Mouse (Mus musculus): ENCODE data around the gene Ctsz. TPM values are rescaled to one million over a fixed set of nuclear protein-coding genes. Genes with fewer than 3 reads are reported as not detected.

Ctsz gene
- polyA plus RNA-seq (2015; fragmentation: Nextera tagmentation; extraction: Ambion mirVana), result 226 and 260 TPM in 2 replicates

DNA sequence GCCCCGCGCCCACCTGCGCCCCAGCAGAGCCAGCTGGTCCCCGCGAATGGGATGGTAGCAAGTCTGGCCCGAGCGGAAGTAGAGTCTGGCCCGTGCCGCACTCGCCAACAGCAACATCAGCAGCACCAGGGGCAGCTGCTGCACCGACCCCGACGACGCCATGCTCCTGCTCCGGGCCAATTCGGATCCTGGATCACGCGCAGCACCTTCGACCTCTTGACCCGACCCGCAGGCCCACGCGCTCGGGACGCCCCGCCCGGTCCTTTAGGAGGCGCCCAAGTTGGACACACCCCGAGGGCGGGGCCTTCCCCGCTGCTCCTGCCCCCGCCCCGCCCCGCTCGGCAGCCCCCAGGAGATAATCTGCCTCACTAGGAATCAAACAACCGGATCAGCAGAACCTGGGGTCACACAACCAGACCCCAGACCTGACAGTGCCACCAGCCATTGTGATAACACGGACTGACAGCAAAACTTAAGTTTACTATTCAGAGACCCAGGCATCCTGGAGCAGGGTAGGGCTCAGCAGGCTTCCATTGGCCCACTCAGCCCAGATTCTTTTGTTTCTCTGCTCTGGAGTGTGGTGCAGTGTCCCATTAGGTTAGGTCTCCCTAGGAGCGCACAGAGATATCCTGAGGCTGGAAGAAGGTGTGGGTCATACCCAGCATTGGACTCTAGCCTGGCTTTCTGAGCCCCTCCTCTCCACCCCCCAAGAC lies at the start of gene Ctsz:
Gene Ctsz, minus strand, starts transcription at position 303 of the 713 bp plus-strand sequence.
- WGBS, result 2% methylated on average over 38 of the region's 38 CpGs
- H3K9ac ChIP-seq, result peak within 1 kb of the TSS; percentile 40
- H3K9me3 ChIP-seq, result no peaks in the 10 kb centered on the region
- H3K27ac ChIP-seq, result peak within 1 kb of the TSS; percentile 59
- H3K4me2 ChIP-seq, result peak within 1 kb of the TSS; percentile 81
- peak; percentile 61 for ATAC-seq (ENCODE audit: insufficient number of reproducible peaks, low FRiP score, low TSS enrichment, low read depth)
- peaks cover 14% of the 10 kb centered on the region; the same call in 1 of the 2 replicates for H3K36me3 ChIP-seq
- peak within 1 kb of the TSS; percentile 66 for H3K4me3 ChIP-seq
- peaks cover 40% of the 10 kb centered on the region for H3K4me1 ChIP-seq
- H3K27me3 ChIP-seq, result no peaks in the 10 kb centered on the region

DNA sequence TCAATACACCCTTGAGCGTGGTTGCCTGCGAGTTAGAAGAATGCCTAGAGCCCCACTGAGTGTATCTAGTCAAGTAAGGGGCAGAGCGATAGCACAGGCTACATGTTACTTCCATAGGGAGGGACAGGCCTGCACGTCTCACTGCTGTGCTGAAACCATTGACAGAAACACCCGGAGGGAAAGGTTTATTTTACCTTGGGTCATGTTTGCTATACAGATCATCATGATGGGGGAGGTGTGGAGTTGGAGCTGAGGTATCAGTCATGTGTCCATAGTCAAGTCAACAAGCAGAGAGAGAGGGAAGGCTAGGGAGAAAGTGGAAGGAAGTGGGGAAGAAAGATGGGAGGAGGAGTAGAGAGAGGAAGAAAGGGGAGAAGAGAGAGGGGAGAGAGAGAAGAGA lies 48.2 kb upstream of the Ctsz start:
- Histone ChIP-seq H3K4me1 (no peaks in the 10 kb centered on the region), H3K27me3 (no peaks in the 10 kb centered on the region), H3K27ac (no peak overlapping the region), H3K36me3 (no peaks in the 10 kb centered on the region), H3K9ac (no peak overlapping the region), H3K9me3 (no peaks in the 10 kb centered on the region), H3K4me2 (no peak overlapping the region), H3K4me3 (no peak overlapping the region)
- 85% methylated on average over 5 of the region's 5 CpGs for WGBS
- ATAC-seq (ENCODE audit: insufficient number of reproducible peaks, low FRiP score, low TSS enrichment, low read depth), result no peak

DNA sequence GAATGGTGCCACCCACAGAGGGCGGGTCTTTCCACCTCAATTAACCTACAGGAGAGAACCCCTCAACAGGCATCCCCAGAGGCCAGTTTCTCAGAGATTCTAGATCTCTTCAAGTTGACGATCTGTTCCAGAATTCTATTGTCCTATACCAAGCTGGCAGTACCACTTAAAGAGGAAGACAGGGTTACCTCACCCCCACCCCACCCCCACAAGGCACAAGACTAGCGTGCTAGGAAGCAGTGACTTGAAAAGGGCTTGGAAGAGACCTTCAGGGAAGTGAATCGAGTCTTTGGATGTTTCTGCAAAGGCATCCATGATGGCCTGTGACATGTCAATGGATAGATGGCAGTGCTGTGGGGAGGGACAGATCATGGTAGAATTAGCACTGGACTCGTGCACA lies 39.9 kb upstream of the Ctsz start:
- Histone ChIP-seq H3K4me2 (no peak overlapping the region), H3K4me3 (no peak overlapping the region), H3K9ac (no peak overlapping the region), H3K27ac (no peak overlapping the region), H3K4me1 (0 out of 2 replicates have a peak, but pooled peaks cover under 1% of the 10 kb centered on the region), H3K36me3 (no peaks in the 10 kb centered on the region), H3K27me3 (no peaks in the 10 kb centered on the region), H3K9me3 (no peaks in the 10 kb centered on the region)
- ATAC-seq (ENCODE audit: insufficient number of reproducible peaks, low FRiP score, low TSS enrichment, low read depth), result no peak
- 77% methylated on average over 5 of the region's 5 CpGs for WGBS

DNA sequence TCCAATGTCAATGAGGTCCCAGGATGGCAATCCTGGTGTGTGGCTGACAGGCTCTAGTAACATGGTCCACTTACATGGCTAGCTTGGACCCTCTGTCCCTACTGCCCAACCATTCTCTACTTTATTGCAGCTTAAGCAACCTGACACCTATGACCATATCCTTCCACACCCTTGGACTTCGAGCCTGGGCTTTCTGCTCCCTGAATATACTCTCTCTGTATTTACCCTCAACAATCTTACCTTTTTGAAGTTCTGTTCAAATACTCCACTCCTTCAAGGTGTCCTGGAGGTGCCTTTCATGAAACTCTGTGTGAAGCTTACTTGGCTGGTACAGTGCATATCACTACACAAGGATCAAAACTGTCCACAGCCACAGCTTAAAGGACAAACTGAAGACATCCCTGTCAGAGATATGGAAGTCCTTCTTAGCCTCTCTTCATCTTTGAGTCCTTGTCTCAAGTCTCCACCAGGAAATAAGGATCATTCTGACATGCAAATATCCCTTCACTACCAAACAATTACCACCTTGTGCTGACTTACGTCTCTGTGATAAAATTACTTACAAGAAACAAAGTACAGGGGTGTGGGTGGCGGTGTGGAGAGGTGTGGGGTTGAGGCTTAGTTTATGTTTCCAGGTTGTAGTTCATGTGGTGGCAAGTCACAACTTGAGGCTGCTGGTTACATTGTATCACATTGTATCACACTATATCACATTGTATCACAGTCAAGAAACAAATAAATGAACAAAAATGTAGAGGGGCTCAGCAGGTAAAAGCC lies 38.9 kb upstream of the Ctsz start:
- H3K4me1 ChIP-seq, result peaks cover 6% of the 10 kb centered on the region; the same call in 1 of the 2 replicates
- 67% methylated on average over 3 of the region's 3 CpGs for WGBS
- no peak overlapping the region for H3K4me3 ChIP-seq
- no peaks in the 10 kb centered on the region for H3K27me3 ChIP-seq
- H3K9me3 ChIP-seq, result no peaks in the 10 kb centered on the region
- H3K4me2 ChIP-seq, result no peak overlapping the region
- no peak overlapping the region for H3K27ac ChIP-seq
- no peak overlapping the region for H3K9ac ChIP-seq
- no peak for ATAC-seq (ENCODE audit: insufficient number of reproducible peaks, low FRiP score, low TSS enrichment, low read depth)
- H3K36me3 ChIP-seq, result no peaks in the 10 kb centered on the region

DNA sequence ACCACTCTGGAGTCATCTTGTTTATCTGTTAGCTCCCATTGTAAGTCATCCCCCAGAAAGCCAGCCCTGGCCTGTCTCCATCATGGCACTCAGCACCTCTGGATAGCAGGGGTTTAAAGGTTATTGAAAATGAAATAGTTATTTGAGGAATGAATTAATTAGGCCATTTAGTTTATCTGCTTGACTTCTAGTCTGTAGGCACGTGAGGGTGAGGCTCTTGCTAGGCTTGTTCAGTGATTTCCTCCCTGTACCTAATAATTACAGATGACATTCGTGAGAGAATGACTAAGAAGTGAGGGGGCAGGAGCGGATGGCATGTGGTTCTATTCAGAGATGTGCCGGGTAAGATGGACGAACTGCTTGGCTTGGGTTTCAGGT lies 34.7 kb upstream of the Ctsz start:
- 62% methylated on average over 5 of the region's 5 CpGs for WGBS
- Histone ChIP-seq H3K9me3 (no peaks in the 10 kb centered on the region), H3K4me3 (peak overlapping the region; percentile 76), H3K27ac (peak overlapping the region; percentile 81; the same call in 1 of the 2 replicates), H3K4me2 (peak overlapping the region; percentile 73), H3K27me3 (no peaks in the 10 kb centered on the region), H3K4me1 (peaks cover 23% of the 10 kb centered on the region; the same call in 1 of the 2 replicates), H3K9ac (no peak overlapping the region), H3K36me3 (peaks cover 16% of the 10 kb centered on the region)
- ATAC-seq (ENCODE audit: insufficient number of reproducible peaks, low FRiP score, low TSS enrichment, low read depth), result no peak

DNA sequence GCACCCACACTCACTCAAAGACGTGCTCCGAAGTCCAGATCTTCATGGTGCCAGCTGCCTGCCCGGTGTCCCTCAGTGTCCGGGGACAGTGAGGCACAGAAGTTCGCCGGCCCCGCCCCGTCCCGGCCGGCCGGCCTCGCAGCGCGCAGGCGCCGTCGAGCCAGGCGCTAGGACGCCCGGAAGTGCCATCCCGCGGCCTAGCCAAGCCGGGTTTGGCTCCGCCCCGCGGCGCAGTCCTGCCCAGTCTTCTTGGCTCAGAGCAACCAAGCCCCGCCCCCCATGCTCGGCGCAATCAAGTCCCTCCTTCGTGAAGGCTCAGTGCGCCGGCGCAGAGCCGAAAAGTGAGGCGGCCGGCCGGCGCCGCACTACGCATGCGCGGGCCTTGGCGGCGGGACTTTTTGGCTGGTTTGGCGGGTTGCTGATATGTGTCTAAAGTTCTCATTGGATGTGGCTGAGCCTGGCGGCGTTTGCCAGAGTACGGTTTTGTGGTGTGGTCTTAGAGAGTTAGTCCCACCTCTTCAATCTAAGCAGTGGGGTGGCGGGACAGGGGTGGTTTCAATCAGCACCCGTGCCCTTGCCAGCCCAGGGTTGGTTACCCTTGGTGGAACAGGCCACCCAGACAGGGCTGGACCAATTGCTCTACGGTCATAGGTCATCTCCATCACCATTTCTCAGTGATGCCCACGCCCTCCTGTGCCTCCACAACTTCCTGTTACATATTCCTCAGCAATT lies 34.1 kb upstream of the Ctsz start, which contains the start of gene Prelid3b:
Gene Prelid3b, minus strand, starts transcription at position 264 of the 732 bp plus-strand sequence.
- Histone ChIP-seq H3K4me2 (peak within 1 kb of the TSS; percentile 73), H3K36me3 (peaks cover 21% of the 10 kb centered on the region), H3K9me3 (no peaks in the 10 kb centered on the region), H3K27ac (peak within 1 kb of the TSS; percentile 81), H3K27me3 (no peaks in the 10 kb centered on the region), H3K4me3 (peak within 1 kb of the TSS; percentile 76), H3K9ac (peak within 1 kb of the TSS; percentile 86), H3K4me1 (peaks cover 23% of the 10 kb centered on the region; the same call in 1 of the 2 replicates)
- WGBS, result 1% methylated on average over 53 of the region's 53 CpGs
- ATAC-seq (ENCODE audit: insufficient number of reproducible peaks, low FRiP score, low TSS enrichment, low read depth), result peak; percentile 97

DNA sequence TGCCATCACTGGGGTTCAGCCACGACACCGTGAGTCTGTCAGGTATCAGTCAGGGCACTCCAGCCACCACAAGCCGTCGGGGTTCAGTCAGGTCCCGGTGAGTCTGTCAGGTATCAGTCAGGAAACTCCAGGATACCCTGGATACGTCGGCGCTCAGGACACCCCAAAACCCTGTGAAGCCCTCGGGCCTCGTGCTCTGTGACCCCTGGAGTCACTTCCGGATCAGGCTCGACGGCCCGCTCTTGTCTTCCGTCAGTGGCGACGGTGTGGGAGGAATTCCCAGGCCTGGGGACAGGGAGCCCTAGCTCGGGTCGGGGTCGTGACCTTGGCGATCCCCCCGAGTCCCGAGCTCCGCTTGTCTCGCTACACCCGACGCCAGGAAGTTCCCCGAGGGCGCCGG lies 33.6 kb upstream of the Ctsz start:
- Histone ChIP-seq H3K4me3 (peak overlapping the region; percentile 76), H3K36me3 (peaks cover 25% of the 10 kb centered on the region), H3K4me2 (peak overlapping the region; percentile 73), H3K9ac (peak overlapping the region; percentile 86), H3K4me1 (peaks cover 23% of the 10 kb centered on the region; the same call in 1 of the 2 replicates), H3K27me3 (no peaks in the 10 kb centered on the region), H3K27ac (peak overlapping the region; percentile 77), H3K9me3 (no peaks in the 10 kb centered on the region)
- peak; percentile 40 for ATAC-seq (ENCODE audit: insufficient number of reproducible peaks, low FRiP score, low TSS enrichment, low read depth)
- WGBS, result 8% methylated on average over 30 of the region's 30 CpGs

DNA sequence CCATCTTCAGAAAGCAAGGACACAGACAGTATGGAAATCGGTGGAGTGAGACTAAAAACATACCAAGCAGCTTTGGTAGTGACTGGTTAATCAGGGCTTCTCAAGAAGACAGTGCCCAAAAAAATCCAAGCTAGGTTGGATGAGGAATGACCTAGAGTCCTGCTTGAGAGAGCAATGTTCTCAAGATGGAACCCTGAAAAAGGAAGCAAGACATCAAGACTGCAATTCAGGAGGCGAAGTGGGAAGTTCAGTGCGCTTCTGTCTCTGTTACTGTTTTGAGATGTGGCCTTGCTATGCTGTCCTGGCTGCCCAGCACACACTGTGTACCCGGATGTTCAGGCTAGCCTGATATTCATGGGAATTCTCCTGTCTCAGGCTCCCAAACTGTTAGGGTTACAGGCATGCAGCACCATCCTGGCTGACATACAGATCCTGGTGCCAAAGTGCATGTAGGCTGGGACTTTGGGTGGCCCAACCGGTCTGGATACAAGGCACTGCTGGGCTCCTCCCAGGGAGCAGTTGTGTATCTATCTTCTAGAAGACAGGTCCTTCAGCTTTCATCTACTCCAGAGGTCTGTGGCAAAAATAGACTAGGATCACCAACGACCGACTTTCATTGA lies 32.1 kb upstream of the Ctsz start:
- no peak for ATAC-seq (ENCODE audit: insufficient number of reproducible peaks, low FRiP score, low TSS enrichment, low read depth)
- H3K27ac ChIP-seq, result no peak overlapping the region
- H3K36me3 ChIP-seq, result peaks cover 35% of the 10 kb centered on the region

DNA sequence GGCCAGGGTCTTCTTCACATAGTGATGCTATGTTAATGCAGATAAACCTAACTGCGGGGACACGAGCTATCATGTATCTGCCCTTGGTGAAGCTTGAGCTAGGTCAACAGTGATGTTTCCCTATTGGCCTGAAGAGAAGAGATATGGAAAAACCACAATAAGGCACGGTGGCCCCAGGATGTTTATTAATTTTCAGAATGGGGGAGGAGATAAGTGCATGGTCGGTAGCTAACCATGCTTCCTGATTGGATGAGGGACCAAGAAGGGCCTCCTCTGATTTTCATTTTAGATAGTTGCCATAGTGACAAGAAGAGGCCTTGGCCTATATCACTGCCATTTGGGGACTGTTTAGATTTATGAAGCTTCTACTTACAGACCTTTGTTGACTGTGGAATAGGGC lies 31.5 kb upstream of the Ctsz start:
- Histone ChIP-seq H3K4me1 (peaks cover 23% of the 10 kb centered on the region; the same call in 1 of the 2 replicates), H3K4me2 (no peak overlapping the region), H3K27me3 (no peaks in the 10 kb centered on the region), H3K9ac (no peak overlapping the region), H3K36me3 (peaks cover 41% of the 10 kb centered on the region), H3K27ac (no peak overlapping the region), H3K4me3 (no peak overlapping the region), H3K9me3 (no peaks in the 10 kb centered on the region)
- WGBS, result 91% methylated on average over 4 of the region's 4 CpGs
- no peak for ATAC-seq (ENCODE audit: insufficient number of reproducible peaks, low FRiP score, low TSS enrichment, low read depth)

More for the DNA sequence above, 32.1 kb upstream of the Ctsz start:
- Histone ChIP-seq H3K4me2 (no peak overlapping the region), H3K4me1 (peaks cover 23% of the 10 kb centered on the region; the same call in 1 of the 2 replicates), H3K4me3 (no peak overlapping the region), H3K27me3 (no peaks in the 10 kb centered on the region), H3K9me3 (no peaks in the 10 kb centered on the region), H3K9ac (no peak overlapping the region)
- WGBS, result 91% methylated on average over 7 of the region's 7 CpGs

DNA sequence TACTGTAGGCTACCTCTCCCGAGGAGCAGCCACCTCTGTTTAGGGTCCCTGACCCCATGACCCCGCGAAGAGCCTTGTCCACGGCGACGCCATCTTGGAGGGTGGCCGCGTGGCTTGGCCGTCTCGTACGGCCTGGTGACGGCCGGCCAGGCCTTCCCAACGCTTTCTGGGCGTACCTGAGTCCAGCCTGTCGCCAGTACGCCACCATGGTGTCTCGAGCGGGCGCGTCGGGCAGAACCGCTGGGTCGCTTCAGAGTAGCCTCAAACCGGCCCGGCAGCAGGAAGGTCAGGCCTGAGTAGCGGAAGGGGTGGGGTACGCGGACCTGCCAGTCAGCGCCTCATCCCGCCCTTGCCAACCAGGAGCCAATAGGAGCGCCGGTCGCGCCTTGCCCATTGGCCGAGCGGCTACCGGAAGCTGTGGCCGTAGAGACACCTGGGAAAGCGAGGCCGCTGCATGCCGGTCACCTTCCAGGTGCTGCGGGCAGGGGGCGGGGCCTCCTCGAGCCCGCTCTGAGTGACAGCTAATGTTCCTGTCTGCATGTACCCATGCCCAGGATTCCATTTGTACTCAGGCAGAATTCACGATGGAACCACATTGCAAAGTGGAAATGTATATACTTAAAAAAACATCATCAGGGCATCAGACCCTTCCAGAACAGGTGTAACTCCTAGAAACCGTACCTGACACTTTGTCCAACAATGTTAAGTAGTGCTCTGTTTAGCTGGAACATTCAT lies 25.1 kb upstream of the Ctsz start, which contains the start of gene Atp5e:
Gene Atp5e, minus strand, starts transcription at position 317 of the 735 bp plus-strand sequence.
- peaks cover 57% of the 10 kb centered on the region for H3K36me3 ChIP-seq
- H3K4me3 ChIP-seq, result peak within 1 kb of the TSS; percentile 66
- no peaks in the 10 kb centered on the region for H3K27me3 ChIP-seq
- H3K4me2 ChIP-seq, result peak within 1 kb of the TSS; percentile 87
- H3K4me1 ChIP-seq, result peaks cover 13% of the 10 kb centered on the region
- peak within 1 kb of the TSS; percentile 73 for H3K27ac ChIP-seq
- peak within 1 kb of the TSS; percentile 68 for H3K9ac ChIP-seq
- peak; percentile 97 for ATAC-seq (ENCODE audit: insufficient number of reproducible peaks, low FRiP score, low TSS enrichment, low read depth)
- 2% methylated on average over 48 of the region's 48 CpGs for WGBS
- no peaks in the 10 kb centered on the region for H3K9me3 ChIP-seq

Data from limb, embryonic 15.5 days (tissue).